Mouse (Mus musculus): Measurements from ENCODE around the gene Aldh18a1.
"Not testable (repeated sequence)": the region's sequence is repeated elsewhere in the genome, so short reads cannot be mapped to it uniquely, and the experiment has no call there.

The Aldh18a1 gene

GRCm38 (mm10) chr19:40588293-40588654, at the start of gene Aldh18a1:
TSS of gene Aldh18a1 (minus strand) at chr19:40588463.
- DNase-seq (ENCODE audit: low spot score in 2 of 2): peak; percentile 91 to 96

- DNase-seq (ENCODE audit: low spot score in 2 of 2): no peak
These were observed 49.3 kb upstream of the Aldh18a1 start for GRCm38 (mm10) chr19:40637601-40638000.

GRCm38 (mm10) chr19:40637091-40637490, 48.8 kb upstream of the Aldh18a1 start:
- no peak for DNase-seq (ENCODE audit: low spot score in 2 of 2)

GRCm38 (mm10) chr19:40633144-40633543, 44.9 kb upstream of the Aldh18a1 start:
- DNase-seq (ENCODE audit: low spot score in 2 of 2): no peak

- no peak for DNase-seq (ENCODE audit: low spot score in 2 of 2)
These were observed 44.4 kb upstream of the Aldh18a1 start for GRCm38 (mm10) chr19:40632668-40633067.

- DNase-seq (ENCODE audit: low spot score in 2 of 2): no peak
These were observed 43.9 kb upstream of the Aldh18a1 start for GRCm38 (mm10) chr19:40632193-40632592.

GRCm38 (mm10) chr19:40630606-40631005, 42.3 kb upstream of the Aldh18a1 start:
- no peak for DNase-seq (ENCODE audit: low spot score in 2 of 2)

- no peak for DNase-seq (ENCODE audit: low spot score in 2 of 2)
These were observed 41.8 kb upstream of the Aldh18a1 start for GRCm38 (mm10) chr19:40630096-40630495.

GRCm38 (mm10) chr19:40628950-40629349, 40.7 kb upstream of the Aldh18a1 start:
- no peak for DNase-seq (ENCODE audit: low spot score in 2 of 2)

- DNase-seq (ENCODE audit: low spot score in 2 of 2): no peak
These were observed 37.7 kb upstream of the Aldh18a1 start for GRCm38 (mm10) chr19:40625935-40626334.

- not testable (repeated sequence) for DNase-seq (ENCODE audit: low spot score in 2 of 2)
These were observed 33.4 kb upstream of the Aldh18a1 start for GRCm38 (mm10) chr19:40621616-40622015.

- DNase-seq (ENCODE audit: low spot score in 2 of 2): no peak
These were observed 27.8 kb upstream of the Aldh18a1 start for GRCm38 (mm10) chr19:40616021-40616420.

- DNase-seq (ENCODE audit: low spot score in 2 of 2): no peak
These were observed 26.5 kb upstream of the Aldh18a1 start for GRCm38 (mm10) chr19:40614811-40615210.

- DNase-seq (ENCODE audit: low spot score in 2 of 2): peak; percentile 92 to 96
These were observed 23.7 kb upstream of the Aldh18a1 start, which contains the start of the genes Tctn3 and Entpd1 for GRCm38 (mm10) chr19:40611830-40612506. TSS of gene Tctn3 (minus strand) at chr19:40612233. TSS of gene Entpd1 (plus strand) at chr19:40612366.

- no peak for DNase-seq (ENCODE audit: low spot score in 2 of 2)
These were observed 19.4 kb upstream of the Aldh18a1 start for GRCm38 (mm10) chr19:40607676-40608075.

GRCm38 (mm10) chr19:40605189-40605588, 16.9 kb upstream of the Aldh18a1 start:
- DNase-seq (ENCODE audit: low spot score in 2 of 2): no peak

GRCm38 (mm10) chr19:40601870-40602269, 13.6 kb upstream of the Aldh18a1 start:
- DNase-seq (ENCODE audit: low spot score in 2 of 2): no peak

- DNase-seq (ENCODE audit: low spot score in 2 of 2): not testable (repeated sequence)
These were observed 12.6 kb upstream of the Aldh18a1 start for GRCm38 (mm10) chr19:40600846-40601245.

GRCm38 (mm10) chr19:40595831-40596230, 7.6 kb upstream of the Aldh18a1 start:
- no peak for DNase-seq (ENCODE audit: low spot score in 2 of 2)

GRCm38 (mm10) chr19:40595231-40595630, 7.0 kb upstream of the Aldh18a1 start:
- DNase-seq (ENCODE audit: low spot score in 2 of 2): no peak

GRCm38 (mm10) chr19:40589530-40589880, 1.2 kb upstream of the Aldh18a1 start:
- no peak for DNase-seq (ENCODE audit: low spot score in 2 of 2)

- peak; percentile 93 to 96 for DNase-seq (ENCODE audit: low spot score in 2 of 2)
These were observed 725 bp upstream of the Aldh18a1 start for GRCm38 (mm10) chr19:40588847-40589529.
